Mouse (Mus musculus) spleen, postnatal 14 days (tissue): Measurements from ENCODE around the gene Xrra1.
"Not testable (repeated sequence)": the region's sequence is repeated elsewhere in the genome, so short reads cannot be mapped to it uniquely, and the experiment has no call there.

Experiments
- DNase-seq, 2 experiments: peaks; one replicate each; pipeline ENCODE4 v3.0.0; 2021 to 2022; ENCODE audit warnings: low spot score in 2 of 2

Gene Xrra1

GRCm38 (mm10) chr7:99953442-99954098, 94.7 kb downstream of the Xrra1 start:
- DNase-seq: no peak

- DNase-seq: no peak
These were observed 95.3 kb downstream of the Xrra1 start for GRCm38 (mm10) chr7:99954212-99954611.

- DNase-seq: no peak
These were observed 97.2 kb downstream of the Xrra1 start for GRCm38 (mm10) chr7:99956095-99956494.

- no peak for DNase-seq
These were observed 98.5 kb downstream of the Xrra1 start for GRCm38 (mm10) chr7:99957226-99957965.

- DNase-seq: not testable (repeated sequence)
These were observed 101.7 kb downstream of the Xrra1 start for GRCm38 (mm10) chr7:99960571-99960970.

DNA sequence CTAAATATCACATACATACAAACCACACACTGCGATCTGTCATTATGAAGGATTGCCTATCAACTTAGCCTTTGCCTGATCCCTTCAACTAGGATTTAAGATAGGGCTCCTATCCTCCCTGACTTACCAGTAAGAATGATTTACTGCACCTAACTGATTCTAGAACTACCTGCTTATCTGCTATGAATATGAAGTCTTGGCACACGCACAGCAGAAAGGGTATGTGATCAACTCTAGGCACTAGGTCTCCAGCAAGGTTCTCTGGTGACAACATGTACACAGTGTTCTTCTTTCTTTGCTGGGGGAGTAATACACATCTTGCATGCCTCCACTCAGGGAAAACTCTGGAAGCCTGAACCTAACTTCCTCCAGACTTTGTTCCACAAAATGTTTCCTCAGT, 102.6 kb downstream of the Xrra1 start:
- DNase-seq: no peak

DNA sequence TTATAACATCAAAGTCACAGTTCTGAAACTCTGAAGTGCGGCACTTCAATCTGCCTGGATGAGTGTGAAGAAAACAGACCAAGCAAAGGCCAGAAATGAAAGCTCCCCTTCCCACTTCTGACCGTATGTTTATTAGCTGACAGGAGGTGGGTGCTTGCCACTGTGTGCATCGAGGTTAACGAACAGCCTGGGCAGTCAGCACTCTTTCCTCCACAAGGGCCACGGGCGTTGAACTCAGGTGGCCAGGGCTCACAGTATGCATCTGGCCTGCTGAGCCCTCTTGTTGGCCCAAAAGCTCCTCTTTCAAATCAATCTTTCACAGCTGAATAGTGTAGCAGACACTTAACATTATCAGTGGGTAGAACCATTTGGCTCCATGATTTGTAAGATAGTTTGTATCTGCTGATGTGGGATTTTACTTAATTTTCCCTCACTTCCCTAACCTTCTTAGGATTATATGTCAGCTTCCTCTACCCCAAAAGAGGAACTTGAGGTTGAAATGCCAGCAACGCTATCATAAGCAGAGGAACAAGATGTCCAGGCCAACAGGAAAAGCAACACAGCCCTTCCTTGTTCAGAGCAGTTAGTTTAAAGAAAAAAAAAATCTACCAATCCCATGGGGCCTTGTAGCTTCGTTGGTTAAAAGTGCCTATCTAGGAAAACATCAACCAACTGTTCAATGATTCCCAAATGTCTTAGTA, 103.8 kb downstream of the Xrra1 start:
- DNase-seq: no peak

DNA sequence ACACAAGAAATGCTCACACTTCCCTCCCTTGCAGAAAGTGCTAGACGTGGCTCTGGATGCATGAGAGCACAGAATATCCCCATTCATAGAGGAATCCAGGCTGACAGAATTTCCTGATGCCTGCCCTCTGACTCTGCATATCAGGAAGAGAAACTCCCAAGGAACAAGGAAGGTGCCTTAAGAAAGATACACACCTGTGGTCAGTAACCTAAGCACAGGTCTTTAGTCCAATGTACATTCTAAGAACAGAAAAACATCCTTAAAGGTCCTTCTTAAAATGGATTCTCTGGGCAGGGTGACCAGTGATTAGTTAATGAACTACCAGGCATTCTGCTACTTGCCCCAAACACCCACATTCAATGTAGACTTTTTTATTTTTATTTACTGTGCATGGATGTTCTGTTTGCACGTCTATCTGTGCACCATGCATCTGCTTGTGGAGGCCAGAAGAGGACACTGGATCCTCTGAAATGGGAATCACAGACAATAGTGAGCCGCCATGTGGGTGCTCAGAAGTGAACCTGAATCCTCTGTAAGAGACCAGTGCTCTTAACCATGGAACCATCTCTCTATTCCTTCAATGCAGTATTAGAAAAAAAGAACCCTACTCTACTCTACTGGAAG, 104.4 kb downstream of the Xrra1 start:
- DNase-seq: no peak

DNA sequence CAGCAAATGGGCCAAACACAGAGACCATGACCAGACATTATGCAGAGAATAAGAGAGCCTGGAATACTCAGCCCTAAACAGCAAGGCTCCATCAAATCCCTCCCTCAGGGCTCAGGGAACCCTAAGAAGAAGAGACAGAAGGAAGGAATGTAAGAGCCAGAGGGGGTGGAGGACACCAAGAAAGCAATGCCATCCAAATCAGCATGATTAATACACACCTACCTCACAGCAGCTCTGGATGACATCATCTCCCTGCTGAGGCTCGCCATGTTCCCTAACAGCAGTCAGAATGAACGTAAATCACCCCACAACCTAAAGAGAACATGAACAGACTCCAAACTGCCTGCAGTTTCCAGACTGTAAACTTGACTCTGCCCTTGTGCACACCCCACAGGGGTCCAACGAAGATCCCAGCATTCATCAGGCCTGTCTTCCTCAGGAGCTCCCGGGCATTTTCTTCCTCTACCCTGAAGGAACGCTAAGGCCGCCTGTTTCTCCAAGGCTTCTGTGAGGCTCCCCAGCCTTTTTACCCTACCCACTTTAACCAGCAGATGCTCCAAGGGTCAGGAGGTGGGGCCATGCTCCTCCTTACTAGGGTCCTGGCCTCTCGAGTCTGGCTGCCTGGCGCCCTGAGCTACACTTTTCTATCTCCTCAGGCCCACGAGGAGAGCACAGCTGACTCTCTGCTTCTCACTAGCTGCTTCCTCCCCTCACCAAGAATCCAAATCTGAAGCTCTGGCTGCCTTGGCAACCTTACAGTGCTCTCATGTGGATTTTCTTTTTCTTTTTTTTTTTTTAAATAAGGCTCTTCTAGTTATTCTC, 106.3 kb downstream of the Xrra1 start:
- no peak for DNase-seq

DNA sequence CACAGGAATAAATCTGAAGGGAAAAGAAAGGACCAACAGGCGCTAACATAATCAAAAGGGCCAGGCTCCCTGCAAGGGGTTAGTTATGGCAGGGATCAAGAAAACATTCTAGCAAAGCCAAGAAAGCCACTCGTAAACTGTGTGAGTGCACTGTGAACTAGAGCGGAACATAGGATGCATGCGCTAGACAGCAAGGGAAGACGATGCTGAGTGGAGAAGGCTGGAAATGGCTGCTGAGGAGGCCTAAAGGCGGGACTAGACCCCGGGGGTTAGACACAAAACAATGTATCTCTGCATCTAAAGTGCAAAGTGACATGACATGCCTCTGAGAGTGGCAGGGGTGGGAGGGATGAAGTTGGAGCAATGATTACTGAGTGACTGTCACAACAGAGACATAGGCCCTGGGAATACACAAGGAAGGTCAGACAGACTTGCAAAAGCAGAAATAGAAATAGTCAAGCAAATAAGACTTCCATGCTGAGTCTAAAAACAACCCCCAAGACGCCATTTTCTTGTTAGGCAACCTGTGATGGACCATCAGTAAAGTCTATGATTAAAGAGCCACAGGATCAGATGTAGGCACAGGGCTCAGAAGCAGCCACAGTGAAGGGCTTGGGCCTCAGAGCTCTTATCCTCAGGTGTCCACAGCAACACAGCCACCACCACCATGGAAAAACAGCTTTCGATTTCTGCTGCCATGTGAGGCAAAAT, 107.2 kb downstream of the Xrra1 start:
- DNase-seq: no peak
